Mouse (Mus musculus): Measurements from ENCODE around the gene Myb. TPM values are rescaled to one million over a fixed set of nuclear protein-coding genes. Genes with fewer than 3 reads are reported as not detected.

The Myb gene
- total and polyA plus RNA-seq, 3 experiments, result 133 to 245 (median 155) TPM

GRCm38 (mm10) chr10:21076731-21077130, 84.1 kb downstream of the Myb start:
- H3K4me1 ChIP-seq (ENCODE audit: control insufficient read depth in 1 of 2, insufficient read depth in 2 of 2, low read length in 2 of 2), result no peaks in the 10 kb centered on the region
- no peaks in the 10 kb centered on the region for H3K9me3 ChIP-seq (replicated peaks; ENCODE audit: insufficient read depth, low read length)
- H3K36me3 ChIP-seq (ENCODE audit: control insufficient read depth in 1 of 2, insufficient read depth in 2 of 2, low read length in 2 of 2), result no peaks in the 10 kb centered on the region
- H3K27me3 ChIP-seq (ENCODE audit: control insufficient read depth in 1 of 2, insufficient read depth in 2 of 2, low read length in 2 of 2), result no peaks in the 10 kb centered on the region
- TF ChIP-seq MYC (IDR thresholded peaks at IDR 0.05; ENCODE audit: low read depth, low read length) (no peak), TAL1 (IDR thresholded peaks at IDR 0.05; ENCODE audit: low read length) (no peak), EP300 (IDR thresholded peaks at IDR 0.05; ENCODE audit: low read depth in 1 of 2, low read length in 2 of 2) (no peak), MAFK (IDR thresholded peaks at IDR 0.05; ENCODE audit: borderline replicate concordance, low read depth, low read length) (no peak), TCF12 (IDR thresholded peaks at IDR 0.05; ENCODE audit: low read depth, low read length) (no peak), MXI1 (IDR thresholded peaks at IDR 0.05; ENCODE audit: low read depth, low read length) (no peak), POLR2AphosphoS5 (IDR thresholded peaks at IDR 0.05; ENCODE audit: borderline replicate concordance, low read depth, low read length) (no peak), RAD21 (IDR thresholded peaks at IDR 0.05; ENCODE audit: low read depth, low read length) (no peak), NRF1 (IDR thresholded peaks at IDR 0.05; ENCODE audit: insufficient read depth, low read depth, low read length, poor library complexity, severe bottlenecking) (no peak), CTCF (IDR thresholded peaks at IDR 0.05 in 2 of 3, conservative IDR thresholded peaks at IDR 0.05 in 1 of 3; ENCODE audit: control insufficient read depth in 1 of 3, insufficient read depth in 1 of 3, low read depth in 2 of 3, low read length in 3 of 3, poor library complexity in 1 of 3, severe bottlenecking in 1 of 3) (no peak), TBP (IDR thresholded peaks at IDR 0.05; ENCODE audit: low read depth, low read length) (no peak), JUND (IDR thresholded peaks at IDR 0.05; ENCODE audit: low read depth, low read length) (no peak), POLR2A (IDR thresholded peaks at IDR 0.05; ENCODE audit: control insufficient read depth in 1 of 2, insufficient read depth in 1 of 2, low read depth in 1 of 2, low read length in 2 of 2, poor library complexity in 1 of 2) (no peak), NELFE (IDR thresholded peaks at IDR 0.05; ENCODE audit: low read depth, low read length) (no peak), UBTF (IDR thresholded peaks at IDR 0.05; ENCODE audit: borderline replicate concordance, insufficient read depth, low read depth, low read length) (no peak), ZMIZ1 (IDR thresholded peaks at IDR 0.05; ENCODE audit: low read depth, low read length) (no peak), BHLHE40 (IDR thresholded peaks at IDR 0.05; ENCODE audit: borderline replicate concordance, low read depth, low read length) (no peak)
- H3K79me2 ChIP-seq (ENCODE audit: control insufficient read depth, insufficient read depth, low read length, poor library complexity), result no peaks in the 10 kb centered on the region
- no peak overlapping the region for H3K9ac ChIP-seq (ENCODE audit: control insufficient read depth, low read depth, low read length, poor library complexity, severe bottlenecking)
- DNase-seq (ENCODE audit: low read depth, low spot score), result no peak
- no peak overlapping the region for H3K27ac ChIP-seq (ENCODE audit: control insufficient read depth, low read depth, low read length)
- H3K4me3 ChIP-seq (ENCODE audit: control insufficient read depth in 1 of 2, insufficient read depth in 1 of 2, low read depth in 2 of 2, low read length in 2 of 2), result no peak overlapping the region

GRCm38 (mm10) chr10:21076137-21076536, 84.6 kb downstream of the Myb start:
- Histone ChIP-seq H3K27ac (ENCODE audit: control insufficient read depth, low read depth, low read length) (no peak overlapping the region), H3K27me3 (ENCODE audit: control insufficient read depth in 1 of 2, insufficient read depth in 2 of 2, low read length in 2 of 2) (no peaks in the 10 kb centered on the region), H3K36me3 (ENCODE audit: control insufficient read depth in 1 of 2, insufficient read depth in 2 of 2, low read length in 2 of 2) (no peaks in the 10 kb centered on the region), H3K9me3 (replicated peaks; ENCODE audit: insufficient read depth, low read length) (no peaks in the 10 kb centered on the region), H3K4me3 (ENCODE audit: control insufficient read depth in 1 of 2, insufficient read depth in 1 of 2, low read depth in 2 of 2, low read length in 2 of 2) (no peak overlapping the region), H3K79me2 (ENCODE audit: control insufficient read depth, insufficient read depth, low read length, poor library complexity) (no peaks in the 10 kb centered on the region), H3K4me1 (ENCODE audit: control insufficient read depth in 1 of 2, insufficient read depth in 2 of 2, low read length in 2 of 2) (no peaks in the 10 kb centered on the region), H3K9ac (ENCODE audit: control insufficient read depth, low read depth, low read length, poor library complexity, severe bottlenecking) (no peak overlapping the region)
- no peak for DNase-seq (ENCODE audit: low read depth, low spot score)
- TF ChIP-seq USF1 (IDR thresholded peaks at IDR 0.05; ENCODE audit: low read depth, low read length) (no peak), CHD1 (IDR thresholded peaks at IDR 0.05; ENCODE audit: low read depth, low read length) (no peak), HCFC1 (IDR thresholded peaks at IDR 0.05; ENCODE audit: low read depth, low read length) (no peak), ELF1 (IDR thresholded peaks at IDR 0.05; ENCODE audit: low read depth, low read length) (no peak), SMC3 (IDR thresholded peaks at IDR 0.05; ENCODE audit: low read depth, low read length) (no peak), ZKSCAN1 (IDR thresholded peaks at IDR 0.05; ENCODE audit: low read depth, low read length) (no peak), RCOR1 (IDR thresholded peaks at IDR 0.05; ENCODE audit: low read depth, low read length) (no peak), POLR2AphosphoS5 (IDR thresholded peaks at IDR 0.05; ENCODE audit: borderline replicate concordance, low read depth, low read length) (no peak), KAT2A (conservative IDR thresholded peaks at IDR 0.05; ENCODE audit: low read depth, low read length) (no peak), CHD2 (IDR thresholded peaks at IDR 0.05; ENCODE audit: low read length) (no peak), POLR2AphosphoS2 (IDR thresholded peaks at IDR 0.05; ENCODE audit: low read length) (no peak), ETS1 (IDR thresholded peaks at IDR 0.05; ENCODE audit: low read depth, low read length) (no peak)

All from MEL (cell line).